Mouse (Mus musculus): Measurements from ENCODE around the gene Mpv17. TPM values are rescaled to one million over a fixed set of nuclear protein-coding genes. Genes with fewer than 3 reads are reported as not detected.

The Mpv17 gene
- polyA plus RNA-seq, 1 experiment from 2014 or later, result 17.6 TPM

GRCm38 (mm10) chr5:31190201-31190600 lies 36.1 kb upstream of the Mpv17 start:
- H3K9me3 ChIP-seq (ENCODE audit: low read length), result no peaks in the 10 kb centered on the region
- peaks cover 16% of the 10 kb centered on the region for H3K4me1 ChIP-seq (ENCODE audit: insufficient read depth)
- DNase-seq (no peak), ATAC-seq (no peak)
- no peak overlapping the region for H3K4me3 ChIP-seq (ENCODE audit: low read depth, low read length)
- H3K9ac ChIP-seq (replicated peaks), result no peak overlapping the region
- no peak overlapping the region for H3K4me2 ChIP-seq (ENCODE audit: low read depth, low read length)
- WGBS (ENCODE audit: insufficient replicate concordance), result 87% methylated on average over 9 of the region's 9 CpGs
- TF ChIP-seq EP300 (IDR thresholded peaks at IDR 0.05; ENCODE audit: low read depth) (no peak), CTCF (IDR thresholded peaks at IDR 0.05; ENCODE audit: low read depth) (no peak)
- H3K36me3 ChIP-seq (replicated peaks; ENCODE audit: insufficient read depth, low read length), result peaks cover 39% of the 10 kb centered on the region
- no peak overlapping the region for H3K27ac ChIP-seq (ENCODE audit: low read depth)
- no peaks in the 10 kb centered on the region for H3K27me3 ChIP-seq (ENCODE audit: insufficient read depth, low read length)

GRCm38 (mm10) chr5:31188223-31188840 lies 34.3 kb upstream of the Mpv17 start:
- Histone ChIP-seq H3K4me2 (ENCODE audit: low read depth, low read length) (no peak overlapping the region), H3K27ac (ENCODE audit: low read depth) (no peak overlapping the region), H3K4me3 (ENCODE audit: low read depth, low read length) (no peak overlapping the region), H3K4me1 (ENCODE audit: insufficient read depth) (peaks cover 7% of the 10 kb centered on the region; the same call in 1 of the 2 replicates), H3K36me3 (replicated peaks; ENCODE audit: insufficient read depth, low read length) (peaks cover 31% of the 10 kb centered on the region), H3K9ac (replicated peaks) (no peak overlapping the region), H3K27me3 (ENCODE audit: insufficient read depth, low read length) (no peaks in the 10 kb centered on the region), H3K9me3 (ENCODE audit: low read length) (no peaks in the 10 kb centered on the region)
- WGBS (ENCODE audit: insufficient replicate concordance), result 75% methylated on average over 4 of the region's 4 CpGs
- peak; percentile 73 for TF ChIP-seq CTCF (IDR thresholded peaks at IDR 0.05; ENCODE audit: low read depth)
- no peak for TF ChIP-seq EP300 (IDR thresholded peaks at IDR 0.05; ENCODE audit: low read depth)
- DNase-seq, result no peak
- no peak for ATAC-seq

- WGBS (ENCODE audit: insufficient replicate concordance), result 39% methylated on average over 4 of the region's 4 CpGs
- H3K27me3 ChIP-seq (ENCODE audit: insufficient read depth, low read length), result no peaks in the 10 kb centered on the region
- peaks cover 13% of the 10 kb centered on the region for H3K36me3 ChIP-seq (replicated peaks; ENCODE audit: insufficient read depth, low read length)
- no peaks in the 10 kb centered on the region for H3K9me3 ChIP-seq (ENCODE audit: low read length)
- ATAC-seq (no peak), DNase-seq (no peak)
- peaks cover 9% of the 10 kb centered on the region for H3K4me1 ChIP-seq (ENCODE audit: insufficient read depth)
- peak overlapping the region; percentile 23; the same call in 1 of the 2 replicates for H3K27ac ChIP-seq (ENCODE audit: low read depth)
- no peak overlapping the region for H3K9ac ChIP-seq (replicated peaks)
- TF ChIP-seq CTCF (IDR thresholded peaks at IDR 0.05; ENCODE audit: low read depth) (no peak), EP300 (IDR thresholded peaks at IDR 0.05; ENCODE audit: low read depth) (peak; percentile 62; the same call in 1 of the 2 replicates)
- H3K4me3 ChIP-seq (ENCODE audit: low read depth, low read length), result no peak overlapping the region
- peak overlapping the region; percentile 9; the same call in 1 of the 2 replicates for H3K4me2 ChIP-seq (ENCODE audit: low read depth, low read length)
These were observed 29.6 kb upstream of the Mpv17 start for GRCm38 (mm10) chr5:31183678-31184077.

- DNase-seq, result no peak
- no peak for TF ChIP-seq EP300 (IDR thresholded peaks at IDR 0.05; ENCODE audit: low read depth)
- TF ChIP-seq CTCF (IDR thresholded peaks at IDR 0.05; ENCODE audit: low read depth), result no peak
- H3K27me3 ChIP-seq (ENCODE audit: insufficient read depth, low read length), result no peaks in the 10 kb centered on the region
- H3K9me3 ChIP-seq (ENCODE audit: low read length), result no peaks in the 10 kb centered on the region
- H3K4me2 ChIP-seq (ENCODE audit: low read depth, low read length), result peak overlapping the region; percentile 80; the same call in 1 of the 2 replicates
- 0 out of 2 replicates have a peak, but pooled peaks cover 4% of the 10 kb centered on the region for H3K36me3 ChIP-seq (replicated peaks; ENCODE audit: insufficient read depth, low read length)
- WGBS (ENCODE audit: insufficient replicate concordance), result 87% methylated on average over 9 of the region's 9 CpGs
- no peak overlapping the region for H3K27ac ChIP-seq (ENCODE audit: low read depth)
- no peak overlapping the region for H3K4me3 ChIP-seq (ENCODE audit: low read depth, low read length)
- ATAC-seq, result no peak
- H3K9ac ChIP-seq (replicated peaks), result no peak overlapping the region
- peaks cover 14% of the 10 kb centered on the region for H3K4me1 ChIP-seq (ENCODE audit: insufficient read depth)
These were observed 27.2 kb upstream of the Mpv17 start for GRCm38 (mm10) chr5:31181183-31181770.

- Histone ChIP-seq H3K9ac (replicated peaks) (peak within 1 kb of the TSS; percentile 80), H3K36me3 (replicated peaks; ENCODE audit: insufficient read depth, low read length) (0 out of 2 replicates have a peak, but pooled peaks cover 4% of the 10 kb centered on the region), H3K4me2 (ENCODE audit: low read depth, low read length) (peak within 1 kb of the TSS; percentile 80), H3K27me3 (ENCODE audit: insufficient read depth, low read length) (no peaks in the 10 kb centered on the region), H3K9me3 (ENCODE audit: low read length) (no peaks in the 10 kb centered on the region), H3K4me3 (ENCODE audit: low read depth, low read length) (peak within 1 kb of the TSS; percentile 83), H3K4me1 (ENCODE audit: insufficient read depth) (peaks cover 14% of the 10 kb centered on the region), H3K27ac (ENCODE audit: low read depth) (peak within 1 kb of the TSS; percentile 97)
- under 1% methylated on average over 59 of the region's 59 CpGs for WGBS (ENCODE audit: insufficient replicate concordance)
- peak; percentile 94 for ATAC-seq
- TF ChIP-seq EP300 (IDR thresholded peaks at IDR 0.05; ENCODE audit: low read depth), result peak; percentile 60; the same call in 1 of the 2 replicates
- peak; percentile 27; the same call in 1 of the 2 replicates for TF ChIP-seq CTCF (IDR thresholded peaks at IDR 0.05; ENCODE audit: low read depth)
- DNase-seq, result peak; percentile 94
These were observed 25.9 kb upstream of the Mpv17 start, which contains the start of the genes Gm29609 and Gtf3c2 for GRCm38 (mm10) chr5:31179766-31180630. TSS of gene Gm29609 (minus strand) at chr5:31179911. TSS of gene Gtf3c2 (minus strand) at chr5:31180144.

Measured in liver, postnatal 0 days (tissue).